Mouse (Mus musculus): ENCODE data around the gene Sertad1.

Sertad1 gene

GRCm38 (mm10) chr7:27486770-27487697 lies at the start of gene Sertad1:
Gene Sertad1 (plus strand): TSS chr7:27486910.
- peak; percentile 100 for DNase-seq (ENCODE audit: low read depth, low spot score)

- peak; percentile 79 for DNase-seq (ENCODE audit: low read depth, low spot score)
Measured at GRCm38 (mm10) chr7:27437544-27437943, 49.2 kb upstream of the Sertad1 start.

- DNase-seq (ENCODE audit: low read depth, low spot score) = peak; percentile 31
Measured at GRCm38 (mm10) chr7:27440014-27440413, 46.7 kb upstream of the Sertad1 start.

- no peak for DNase-seq (ENCODE audit: low read depth, low spot score)
Measured at GRCm38 (mm10) chr7:27446051-27446450, 40.7 kb upstream of the Sertad1 start.

GRCm38 (mm10) chr7:27446521-27447418 lies 39.9 kb upstream of the Sertad1 start:
- peak; percentile 70 for DNase-seq (ENCODE audit: low read depth, low spot score)

GRCm38 (mm10) chr7:27447419-27448286 lies 39.1 kb upstream of the Sertad1 start, which contains the start of the genes Sptbn4 and Blvrb:
Gene Sptbn4 (minus strand): TSS chr7:27447686.
Gene Blvrb (plus strand): TSS chr7:27447978.
- peak; percentile 97 for DNase-seq (ENCODE audit: low read depth, low spot score)

GRCm38 (mm10) chr7:27448421-27449206 lies 38.1 kb upstream of the Sertad1 start:
- no peak for DNase-seq (ENCODE audit: low read depth, low spot score)

- peak; percentile 69 for DNase-seq (ENCODE audit: low read depth, low spot score)
Measured at GRCm38 (mm10) chr7:27449256-27449862, 37.4 kb upstream of the Sertad1 start.

GRCm38 (mm10) chr7:27451359-27451758 lies 35.4 kb upstream of the Sertad1 start:
- no peak for DNase-seq (ENCODE audit: low read depth, low spot score)

GRCm38 (mm10) chr7:27452206-27452770 lies 34.4 kb upstream of the Sertad1 start:
- no peak for DNase-seq (ENCODE audit: low read depth, low spot score)

- no peak for DNase-seq (ENCODE audit: low read depth, low spot score)
Measured at GRCm38 (mm10) chr7:27454461-27455121, 32.1 kb upstream of the Sertad1 start.

- DNase-seq (ENCODE audit: low read depth, low spot score) = no peak
Measured at GRCm38 (mm10) chr7:27455273-27455672, 31.4 kb upstream of the Sertad1 start.

- no peak for DNase-seq (ENCODE audit: low read depth, low spot score)
Measured at GRCm38 (mm10) chr7:27458614-27459013, 28.1 kb upstream of the Sertad1 start.

GRCm38 (mm10) chr7:27459640-27460039 lies 27.1 kb upstream of the Sertad1 start:
- DNase-seq (ENCODE audit: low read depth, low spot score) = no peak

GRCm38 (mm10) chr7:27460477-27460876 lies 26.2 kb upstream of the Sertad1 start:
- DNase-seq (ENCODE audit: low read depth, low spot score) = no peak

GRCm38 (mm10) chr7:27467648-27468047 lies 19.1 kb upstream of the Sertad1 start:
- DNase-seq (ENCODE audit: low read depth, low spot score) = no peak

- no peak for DNase-seq (ENCODE audit: low read depth, low spot score)
Measured at GRCm38 (mm10) chr7:27471390-27472120, 15.2 kb upstream of the Sertad1 start.

- peak; percentile 50 for DNase-seq (ENCODE audit: low read depth, low spot score)
Measured at GRCm38 (mm10) chr7:27472596-27472995, 14.1 kb upstream of the Sertad1 start.

Data from CD4-positive, CD25-positive, alpha-beta regulatory T cell, adult 2 months (primary cell).